Mouse (Mus musculus) intestine, postnatal 0 days (tissue): Measurements from ENCODE around the gene Pde8b. TPM values are rescaled to one million over a fixed set of nuclear protein-coding genes. Genes with fewer than 3 reads are reported as not detected.

Experiments used
- ATAC-seq: fragments of 200-750 bp; cut with Nextera tagmentation; 2 replicates; pipeline ENCODE4 v1.8.0; 2017; ENCODE audit warnings: mild to moderate bottlenecking, moderate TSS enrichment, moderate library complexity
- H3K27ac ChIP-seq: fragments of 300-500 bp; sonication (generic); 2 replicates; pipeline ENCODE4 v1.5.1; 2014; ENCODE audit warnings: mild to moderate bottlenecking, low read depth, low read length, moderate library complexity
- H3K27me3 ChIP-seq: fragments of 300-500 bp; sonication (generic); replicated peaks from 2 replicates; pipeline ENCODE4 v1.6.1; 2014; ENCODE audit warnings: low read length, mixed read lengths; ENCODE audit not compliant: control insufficient read depth, insufficient read depth
- H3K36me3 ChIP-seq: fragments of 300-500 bp; sonication (generic); 2 replicates; pipeline ENCODE4 v1.6.1; 2014; ENCODE audit warnings: mild to moderate bottlenecking, moderate library complexity; ENCODE audit not compliant: control insufficient read depth, insufficient read depth
- H3K4me1 ChIP-seq: fragments of 300-500 bp; sonication (generic); replicated peaks from 2 replicates; pipeline ENCODE4 v1.6.1; 2014; ENCODE audit warnings: antibody characterized with exemption, low read length, mixed read lengths; ENCODE audit not compliant: control insufficient read depth, insufficient read depth
- H3K4me2 ChIP-seq: fragments of 300-500 bp; sonication (generic); replicated peaks from 2 replicates; pipeline ENCODE4 v1.6.1; 2014; ENCODE audit warnings: low read depth, mild to moderate bottlenecking, moderate library complexity
- H3K4me3 ChIP-seq: fragments of 300-500 bp; sonication (generic); 2 replicates; pipeline ENCODE4 v1.5.1; 2014; ENCODE audit warnings: low read depth, low read length
- H3K9ac ChIP-seq: fragments of 300-500 bp; sonication (generic); 2 replicates; pipeline ENCODE4 v1.6.1; 2014; ENCODE audit warnings: mild to moderate bottlenecking, low read depth, low read length
- H3K9me3 ChIP-seq: fragments of 300-500 bp; sonication (generic); 2 replicates; pipeline ENCODE4 v1.6.1; 2016; ENCODE audit warnings: mixed run types; ENCODE audit not compliant: control insufficient read depth
- CTCF ChIP-seq: sonication (generic); IDR thresholded peaks from 2 replicates; pipeline ENCODE4 v1.5.1; 2016; ENCODE audit warnings: low read depth, mild to moderate bottlenecking, control low read depth, antibody characterized with exemption, moderate library complexity
- WGBS: fragments of 180-500 bp; shearing (Covaris S2); extraction: QIAGEN DNeasy Blood & Tissue Kit; methylation state at CpG from one replicate; pipeline ENCODE4 v1.1.7; 2014; 5-methylcytosine and 5-hydroxymethylcytosine counted together
- polyA plus RNA-seq: library from polyadenylated mRNA; unstranded; fragments of >200 nt; fragmentation: Nextera tagmentation; extraction: Ambion mirVana; gene quantifications from 2 replicates; pipeline ENCODE4 v1.2.1, GENCODE M21; 2015

Pde8b gene
- polyA plus RNA-seq, 1 experiment from 2014 or later, result 6.2 TPM

- no peaks in the 10 kb centered on the region for H3K4me1 ChIP-seq
- H3K9ac ChIP-seq, result no peak overlapping the region
- H3K4me3 ChIP-seq, result no peak overlapping the region
- no peaks in the 10 kb centered on the region for H3K27me3 ChIP-seq
- H3K36me3 ChIP-seq, result no peaks in the 10 kb centered on the region
- ATAC-seq, result no peak
- H3K27ac ChIP-seq, result no peak overlapping the region
- 83% methylated on average over 5 of the region's 5 CpGs for WGBS
- H3K4me2 ChIP-seq, result no peak overlapping the region
- no peaks in the 10 kb centered on the region for H3K9me3 ChIP-seq
- no peak for TF ChIP-seq CTCF
Observed at GRCm38 (mm10) chr13:95187153-95187665, 62.9 kb downstream of the Pde8b start.

GRCm38 (mm10) chr13:95186741-95187035 is 63.4 kb downstream of the Pde8b start:
- H3K27me3 ChIP-seq, result no peaks in the 10 kb centered on the region
- whole genome bisulfite sequencing, result 56% methylated on average over 4 of the region's 4 CpGs
- no peak overlapping the region for H3K9ac ChIP-seq
- no peak overlapping the region for H3K4me2 ChIP-seq
- H3K36me3 ChIP-seq, result no peaks in the 10 kb centered on the region
- no peaks in the 10 kb centered on the region for H3K9me3 ChIP-seq
- no peak for ATAC-seq
- H3K27ac ChIP-seq, result no peak overlapping the region
- no peak for TF ChIP-seq CTCF
- no peaks in the 10 kb centered on the region for H3K4me1 ChIP-seq
- no peak overlapping the region for H3K4me3 ChIP-seq

GRCm38 (mm10) chr13:95185891-95186740 is 64.0 kb downstream of the Pde8b start:
- Histone ChIP-seq H3K4me2 (no peak overlapping the region), H3K4me3 (no peak overlapping the region), H3K9me3 (no peaks in the 10 kb centered on the region), H3K36me3 (no peaks in the 10 kb centered on the region), H3K27me3 (no peaks in the 10 kb centered on the region), H3K9ac (no peak overlapping the region), H3K27ac (no peak overlapping the region), H3K4me1 (no peaks in the 10 kb centered on the region)
- TF ChIP-seq CTCF, result no peak
- 39% methylated on average over 10 of the region's 10 CpGs for WGBS
- ATAC-seq, result no peak

GRCm38 (mm10) chr13:95183686-95184085 is 66.5 kb downstream of the Pde8b start:
- no peak overlapping the region for H3K4me3 ChIP-seq
- ATAC-seq, result no peak

GRCm38 (mm10) chr13:95180208-95180607 is 69.9 kb downstream of the Pde8b start:
- H3K9ac ChIP-seq, result no peak overlapping the region
- WGBS, result 90% methylated on average over 2 of the region's 2 CpGs
- TF ChIP-seq CTCF, result no peak
- H3K4me1 ChIP-seq, result no peaks in the 10 kb centered on the region
- no peaks in the 10 kb centered on the region for H3K36me3 ChIP-seq
- no peak for ATAC-seq
- H3K27ac ChIP-seq, result no peak overlapping the region
- H3K4me2 ChIP-seq, result no peak overlapping the region
- no peaks in the 10 kb centered on the region for H3K27me3 ChIP-seq
- no peak overlapping the region for H3K4me3 ChIP-seq
- no peaks in the 10 kb centered on the region for H3K9me3 ChIP-seq

More at GRCm38 (mm10) chr13:95183686-95184085, 66.5 kb downstream of the Pde8b start:
- no peaks in the 10 kb centered on the region for H3K4me1 ChIP-seq
- no peaks in the 10 kb centered on the region for H3K9me3 ChIP-seq
- no peak for TF ChIP-seq CTCF
- H3K27ac ChIP-seq, result no peak overlapping the region
- no peaks in the 10 kb centered on the region for H3K36me3 ChIP-seq
- H3K9ac ChIP-seq, result no peak overlapping the region
- 89% methylated on average over 2 of the region's 2 CpGs for WGBS
- no peaks in the 10 kb centered on the region for H3K27me3 ChIP-seq
- H3K4me2 ChIP-seq, result no peak overlapping the region

GRCm38 (mm10) chr13:95177326-95177725 is 72.8 kb downstream of the Pde8b start:
- no peaks in the 10 kb centered on the region for H3K9me3 ChIP-seq
- no peak for TF ChIP-seq CTCF
- no peak overlapping the region for H3K4me3 ChIP-seq
- H3K27ac ChIP-seq, result no peak overlapping the region
- H3K4me1 ChIP-seq, result no peaks in the 10 kb centered on the region
- no peak for ATAC-seq
- no peak overlapping the region for H3K4me2 ChIP-seq
- 51% methylated on average over 9 of the region's 9 CpGs for whole genome bisulfite sequencing
- no peaks in the 10 kb centered on the region for H3K27me3 ChIP-seq
- H3K36me3 ChIP-seq, result no peaks in the 10 kb centered on the region
- no peak overlapping the region for H3K9ac ChIP-seq
